Mouse (Mus musculus): ENCODE measurements around the gene Mpdz. TPM values are rescaled to one million over a fixed set of nuclear protein-coding genes. Genes with fewer than 3 reads are reported as not detected.

The Mpdz gene
- total and polyA plus RNA-seq, 3 experiments = 0.49 TPM; not detected in 2

DNA sequence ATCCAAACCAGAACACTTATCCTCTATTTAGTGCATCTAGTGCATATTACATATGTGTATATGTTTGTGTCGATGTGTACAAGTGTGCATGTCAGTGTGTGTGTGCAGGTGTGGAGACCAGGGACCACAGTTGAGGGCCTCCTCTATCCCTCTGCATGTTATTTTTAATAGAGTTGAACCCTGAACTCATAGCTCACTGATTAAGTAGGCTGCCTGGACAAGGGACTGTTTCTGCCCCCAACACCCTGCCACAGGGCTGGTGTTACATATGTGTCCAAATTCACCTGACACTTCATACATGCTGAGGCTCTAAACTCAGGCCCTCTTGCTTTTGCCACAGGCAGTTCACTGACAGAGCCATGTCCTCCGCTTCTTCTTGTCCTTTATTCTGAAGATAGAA lies 169.5 kb downstream of the Mpdz start:
- ATAC-seq (ENCODE audit: extremely low read depth, insufficient number of reproducible peaks, low FRiP score, poor library complexity, severe bottlenecking) = no peak
- H3K9me3 ChIP-seq (replicated peaks) = peaks cover 3% of the 10 kb centered on the region; the same call in 1 of the 2 replicates
- H3K36me3 ChIP-seq (replicated peaks) = no peaks in the 10 kb centered on the region
- H3K27me3 ChIP-seq (ENCODE audit: insufficient read depth, low read length) = no peaks in the 10 kb centered on the region
- TF ChIP-seq GATA1 (IDR thresholded peaks at IDR 0.05; ENCODE audit: borderline replicate concordance, low read length) (no peak), GATA2 (IDR thresholded peaks at IDR 0.05; ENCODE audit: borderline replicate concordance, low read depth, low read length) (no peak), TAL1 (conservative IDR thresholded peaks at IDR 0.05; ENCODE audit: low read depth, low read length) (no peak), CTCF (IDR thresholded peaks at IDR 0.05; ENCODE audit: low read depth, low read length) (no peak), POLR2AphosphoS5 (IDR thresholded peaks at IDR 0.05; ENCODE audit: insufficient replicate concordance, low read depth, low read length) (no peak)
- H3K4me3 ChIP-seq (ENCODE audit: low read depth, low read length) = no peak overlapping the region
- no peaks in the 10 kb centered on the region for H3K4me1 ChIP-seq (ENCODE audit: insufficient read depth, low read depth, low read length)
- no peak for DNase-seq (ENCODE audit: low spot score)

GRCm38 (mm10) chr4:81252859-81253780 lies 189.5 kb downstream of the Mpdz start:
- Histone ChIP-seq H3K4me1 (ENCODE audit: insufficient read depth, low read depth, low read length) (no peaks in the 10 kb centered on the region), H3K36me3 (replicated peaks) (no peaks in the 10 kb centered on the region), H3K27me3 (ENCODE audit: insufficient read depth, low read length) (no peaks in the 10 kb centered on the region), H3K9me3 (replicated peaks) (0 out of 2 replicates have a peak, but pooled peaks cover 4% of the 10 kb centered on the region), H3K4me3 (ENCODE audit: low read depth, low read length) (no peak overlapping the region)
- TF ChIP-seq GATA1 (IDR thresholded peaks at IDR 0.05; ENCODE audit: borderline replicate concordance, low read length) = no peak
- no peak for TF ChIP-seq POLR2AphosphoS5 (IDR thresholded peaks at IDR 0.05; ENCODE audit: insufficient replicate concordance, low read depth, low read length)
- TF ChIP-seq CTCF (IDR thresholded peaks at IDR 0.05; ENCODE audit: low read depth, low read length) = no peak
- ATAC-seq (ENCODE audit: extremely low read depth, insufficient number of reproducible peaks, low FRiP score, poor library complexity, severe bottlenecking) = no peak
- DNase-seq (ENCODE audit: low spot score) = no peak

DNA sequence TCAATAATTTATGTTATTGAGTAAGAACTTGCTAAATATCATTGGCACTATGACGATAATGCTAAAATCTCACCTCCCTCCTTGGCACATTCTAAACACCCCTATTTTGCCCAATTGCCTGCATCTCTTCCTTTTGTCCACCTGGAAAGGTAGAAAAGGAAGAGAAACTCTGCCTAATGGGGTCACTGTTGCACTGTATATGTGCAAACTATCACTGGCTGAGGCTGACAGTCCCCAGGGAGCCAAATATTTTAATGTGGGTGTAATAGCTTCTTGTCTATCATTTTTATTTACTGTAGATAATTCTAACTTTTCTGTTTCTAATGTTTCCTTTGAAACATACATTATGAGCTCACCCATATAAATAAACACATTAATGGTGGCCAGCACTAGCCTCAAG lies 190.3 kb downstream of the Mpdz start:
- Histone ChIP-seq H3K4me1 (ENCODE audit: insufficient read depth, low read depth, low read length) (no peaks in the 10 kb centered on the region), H3K27me3 (ENCODE audit: insufficient read depth, low read length) (no peaks in the 10 kb centered on the region), H3K4me3 (ENCODE audit: low read depth, low read length) (no peak overlapping the region), H3K36me3 (replicated peaks) (no peaks in the 10 kb centered on the region), H3K9me3 (replicated peaks) (0 out of 2 replicates have a peak, but pooled peaks cover 4% of the 10 kb centered on the region)
- ATAC-seq (ENCODE audit: extremely low read depth, insufficient number of reproducible peaks, low FRiP score, poor library complexity, severe bottlenecking) = no peak
- no peak for DNase-seq (ENCODE audit: low spot score)
- TF ChIP-seq GATA1 (IDR thresholded peaks at IDR 0.05; ENCODE audit: borderline replicate concordance, low read length) = no peak
- TF ChIP-seq CTCF (IDR thresholded peaks at IDR 0.05; ENCODE audit: low read depth, low read length) = no peak
- TF ChIP-seq POLR2AphosphoS5 (IDR thresholded peaks at IDR 0.05; ENCODE audit: insufficient replicate concordance, low read depth, low read length) = no peak
- no peak for TF ChIP-seq GATA2 (IDR thresholded peaks at IDR 0.05; ENCODE audit: borderline replicate concordance, low read depth, low read length)
- no peak for TF ChIP-seq TAL1 (conservative IDR thresholded peaks at IDR 0.05; ENCODE audit: low read depth, low read length)

GRCm38 (mm10) chr4:81251934-81252333 lies 190.7 kb downstream of the Mpdz start:
- no peak for ATAC-seq (ENCODE audit: extremely low read depth, insufficient number of reproducible peaks, low FRiP score, poor library complexity, severe bottlenecking)
- no peak for DNase-seq (ENCODE audit: low spot score)
- Histone ChIP-seq H3K9me3 (replicated peaks) (0 out of 2 replicates have a peak, but pooled peaks cover 4% of the 10 kb centered on the region), H3K27me3 (ENCODE audit: insufficient read depth, low read length) (no peaks in the 10 kb centered on the region), H3K4me3 (ENCODE audit: low read depth, low read length) (no peak overlapping the region), H3K36me3 (replicated peaks) (no peaks in the 10 kb centered on the region), H3K4me1 (ENCODE audit: insufficient read depth, low read depth, low read length) (no peaks in the 10 kb centered on the region)
- TF ChIP-seq CTCF (IDR thresholded peaks at IDR 0.05; ENCODE audit: low read depth, low read length) (peak; percentile 36; the same call in 1 of the 2 replicates), TAL1 (conservative IDR thresholded peaks at IDR 0.05; ENCODE audit: low read depth, low read length) (no peak)

DNA sequence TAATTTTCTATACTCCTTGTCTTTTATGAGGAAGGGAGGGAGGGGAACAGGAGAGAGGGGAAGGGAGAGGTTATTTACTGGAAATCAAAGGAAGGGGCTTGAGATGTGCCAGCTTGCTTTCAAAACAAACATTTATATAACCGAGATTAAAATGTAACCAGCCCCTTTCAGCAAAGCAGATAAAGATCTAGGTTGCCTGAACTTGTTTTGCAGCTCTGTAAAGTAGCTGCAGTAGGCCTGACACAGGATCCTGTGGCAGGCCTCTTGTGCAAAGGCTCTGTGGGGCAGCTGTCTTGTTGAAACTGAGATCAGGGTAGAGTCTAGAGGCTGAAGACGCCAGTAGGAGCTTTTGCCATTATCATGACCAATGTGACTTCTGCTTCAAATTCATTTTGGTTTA lies 193.4 kb downstream of the Mpdz start:
- no peak for TF ChIP-seq CTCF (IDR thresholded peaks at IDR 0.05; ENCODE audit: low read depth, low read length)
- no peak for TF ChIP-seq TAL1 (conservative IDR thresholded peaks at IDR 0.05; ENCODE audit: low read depth, low read length)
- no peak for TF ChIP-seq GATA2 (IDR thresholded peaks at IDR 0.05; ENCODE audit: borderline replicate concordance, low read depth, low read length)
- no peak for TF ChIP-seq GATA1 (IDR thresholded peaks at IDR 0.05; ENCODE audit: borderline replicate concordance, low read length)
- no peak for TF ChIP-seq POLR2AphosphoS5 (IDR thresholded peaks at IDR 0.05; ENCODE audit: insufficient replicate concordance, low read depth, low read length)
- Histone ChIP-seq H3K9me3 (replicated peaks) (no peaks in the 10 kb centered on the region), H3K27me3 (ENCODE audit: insufficient read depth, low read length) (no peaks in the 10 kb centered on the region), H3K4me1 (ENCODE audit: insufficient read depth, low read depth, low read length) (no peaks in the 10 kb centered on the region), H3K4me3 (ENCODE audit: low read depth, low read length) (no peak overlapping the region), H3K36me3 (replicated peaks) (no peaks in the 10 kb centered on the region)
- ATAC-seq (ENCODE audit: extremely low read depth, insufficient number of reproducible peaks, low FRiP score, poor library complexity, severe bottlenecking) (no peak), DNase-seq (ENCODE audit: low spot score) (no peak)

- no peaks in the 10 kb centered on the region for H3K27me3 ChIP-seq (ENCODE audit: insufficient read depth, low read length)
- peaks cover 10% of the 10 kb centered on the region for H3K9me3 ChIP-seq (replicated peaks)
- no peak for TF ChIP-seq TAL1 (conservative IDR thresholded peaks at IDR 0.05; ENCODE audit: low read depth, low read length)
- no peak for TF ChIP-seq GATA1 (IDR thresholded peaks at IDR 0.05; ENCODE audit: borderline replicate concordance, low read length)
- no peak for TF ChIP-seq GATA2 (IDR thresholded peaks at IDR 0.05; ENCODE audit: borderline replicate concordance, low read depth, low read length)
- no peak for TF ChIP-seq CTCF (IDR thresholded peaks at IDR 0.05; ENCODE audit: low read depth, low read length)
- no peak for TF ChIP-seq POLR2AphosphoS5 (IDR thresholded peaks at IDR 0.05; ENCODE audit: insufficient replicate concordance, low read depth, low read length)
- no peak overlapping the region for H3K4me3 ChIP-seq (ENCODE audit: low read depth, low read length)
- H3K4me1 ChIP-seq (ENCODE audit: insufficient read depth, low read depth, low read length) = no peaks in the 10 kb centered on the region
- ATAC-seq (ENCODE audit: extremely low read depth, insufficient number of reproducible peaks, low FRiP score, poor library complexity, severe bottlenecking) (no peak), DNase-seq (ENCODE audit: low spot score) (no peak)
- H3K36me3 ChIP-seq (replicated peaks) = no peaks in the 10 kb centered on the region
Measured at GRCm38 (mm10) chr4:81236227-81236626, 206.4 kb downstream of the Mpdz start.

All from G1E (cell line).